Mouse (Mus musculus): ENCODE results near the gene Dgkq.

The Dgkq gene

GRCm38 (mm10) chr5:108626050-108626660 lies 43.3 kb downstream of the Dgkq start:
- intact Hi-C loops (cut with DNase I): no loop called here

- intact Hi-C loops (cut with DNase I): no loop called here
Measured at GRCm38 (mm10) chr5:108621870-108622269, 47.6 kb downstream of the Dgkq start.

- intact Hi-C loops (cut with DNase I): no loop called here
Measured at GRCm38 (mm10) chr5:108610426-108610825, 59.0 kb downstream of the Dgkq start.

DNA sequence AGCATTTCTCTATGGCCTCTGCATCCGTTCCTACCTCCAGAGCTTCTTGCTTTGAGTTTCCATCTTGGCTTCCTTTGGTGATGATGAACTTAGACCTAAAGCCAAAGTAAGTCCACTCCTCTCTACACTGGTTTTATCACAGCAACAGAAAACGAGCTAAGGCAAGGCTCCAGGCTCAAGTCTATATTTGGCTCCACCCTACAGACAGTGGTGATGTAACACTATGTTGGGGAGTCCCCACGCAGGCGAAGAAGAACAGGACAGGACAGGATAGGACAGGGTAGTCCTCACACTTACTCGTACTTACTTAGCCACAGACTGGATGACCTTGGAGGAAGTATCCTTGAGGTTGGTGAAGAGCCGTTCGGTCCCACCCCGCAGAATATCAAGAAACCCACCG lies 66.9 kb downstream of the Dgkq start:
- intact Hi-C loops (cut with DNase I): no loop called here

- intact Hi-C loops (cut with DNase I): no loop called here
Measured at GRCm38 (mm10) chr5:108599923-108600322, 69.5 kb downstream of the Dgkq start.
